Mouse (Mus musculus): ENCODE data around the gene Tnfsf15.

DNA sequence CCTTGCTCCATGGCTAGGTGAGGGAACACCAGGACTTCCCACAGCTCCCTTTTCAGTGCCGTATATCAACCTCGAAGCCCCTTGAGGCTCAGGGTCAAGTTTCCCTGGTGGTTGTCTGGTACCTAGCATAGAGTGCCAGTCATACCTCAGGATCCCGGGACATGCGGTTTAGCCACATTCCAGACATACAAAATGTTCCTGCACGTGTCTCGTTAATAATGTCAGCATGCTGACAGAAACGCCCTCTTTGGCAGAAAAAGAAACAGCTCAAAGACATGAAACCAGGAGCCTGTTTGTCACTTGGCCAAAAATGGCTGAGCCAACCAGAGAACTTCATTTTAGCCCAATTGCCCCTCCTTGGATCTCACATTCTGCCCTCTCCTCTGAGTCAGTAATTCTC is 2.8 kb downstream of the Tnfsf15 start:
- TF ChIP-seq CTCF (conservative IDR thresholded peaks at IDR 0.05; ENCODE audit: low read length) (no peak), NANOG (IDR thresholded peaks at IDR 0.05; ENCODE audit: borderline replicate concordance, low read length) (no peak), POU5F1 (IDR thresholded peaks at IDR 0.05; ENCODE audit: borderline replicate concordance, low read length) (no peak)
